Mouse (Mus musculus) mouse embryonic stem cell (cell line): ENCODE measurements around the gene A930004D18Rik.

Experiments
- in situ Hi-C, 2 experiments: fragments of 300-500 bp; cut with MboI; formaldehyde crosslinking; loops; 1 replicate in 1 of 2; 3 replicates in 1 of 2; pipeline ENCODE4 v1.14.3; 2019 to 2020; ENCODE audit warnings: low sequenced_read_pairs in 2 of 2, low pct_unique_long_range_greater_than_20kb in 1 of 2, mixed read lengths in 1 of 2; ENCODE audit not compliant: unreplicated experiment in 1 of 2

The A930004D18Rik gene

GRCm38 (mm10) chr2:18027448-18028139, 9.9 kb downstream of the A930004D18Rik start:
- in situ Hi-C loops = loop anchor here in 1 of 2 experiments (5.0 kb wide), 1 partner anchor 55 kb away; no protein-coding TSS in a partner anchor

- in situ Hi-C loops = loop anchor here in 1 of 2 experiments (5.0 kb wide), 1 partner anchor 54 kb away; no protein-coding TSS in a partner anchor
Measured at GRCm38 (mm10) chr2:18026116-18026947, 11.2 kb downstream of the A930004D18Rik start.

GRCm38 (mm10) chr2:18025781-18026115, 11.8 kb downstream of the A930004D18Rik start:
- in situ Hi-C loops = loop anchor here in 1 of 2 experiments (5.0 kb wide), 1 partner anchor 53 kb away; no protein-coding TSS in a partner anchor

DNA sequence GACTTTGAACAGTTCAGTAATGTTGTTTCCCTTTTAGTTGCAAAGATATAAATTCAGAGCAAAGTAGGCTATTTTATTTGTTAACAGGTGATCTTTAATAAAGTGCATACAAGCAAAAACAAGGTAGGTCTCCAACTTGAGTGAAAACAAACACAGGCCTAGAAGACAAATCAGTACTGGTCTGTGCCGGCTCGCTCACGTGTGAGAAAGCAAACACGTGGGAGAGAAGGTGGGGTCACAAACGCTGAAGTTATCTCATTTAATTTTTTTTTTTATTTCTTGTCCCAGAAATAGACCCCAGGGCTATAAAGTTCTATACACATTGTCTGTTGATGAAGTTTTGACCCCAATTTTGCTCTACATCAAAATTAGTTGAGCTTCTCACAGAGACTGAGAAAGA, 12.4 kb downstream of the A930004D18Rik start:
- in situ Hi-C loops = loop anchor here in 1 of 2 experiments (5.0 kb wide), 1 partner anchor 53 kb away; no protein-coding TSS in a partner anchor

DNA sequence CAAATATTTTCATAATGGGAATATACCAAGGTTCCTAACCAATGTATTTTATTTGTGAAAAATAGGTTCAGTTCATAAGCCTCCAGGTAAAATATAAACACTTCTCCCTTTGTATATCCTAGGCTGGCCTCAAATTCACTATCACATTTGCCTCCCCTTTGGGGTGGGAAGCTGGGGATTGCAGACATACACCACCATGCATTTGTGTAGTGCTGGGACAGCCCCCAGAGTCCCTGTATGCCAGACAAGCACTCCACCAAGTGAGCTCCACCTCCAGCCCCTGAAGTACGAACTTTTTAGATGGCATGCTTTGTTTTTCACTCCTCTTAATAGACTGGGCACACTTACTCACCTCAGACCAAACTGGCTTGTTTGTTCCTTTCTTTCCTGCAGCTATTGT, 14.7 kb downstream of the A930004D18Rik start:
- in situ Hi-C loops = no loop called here

DNA sequence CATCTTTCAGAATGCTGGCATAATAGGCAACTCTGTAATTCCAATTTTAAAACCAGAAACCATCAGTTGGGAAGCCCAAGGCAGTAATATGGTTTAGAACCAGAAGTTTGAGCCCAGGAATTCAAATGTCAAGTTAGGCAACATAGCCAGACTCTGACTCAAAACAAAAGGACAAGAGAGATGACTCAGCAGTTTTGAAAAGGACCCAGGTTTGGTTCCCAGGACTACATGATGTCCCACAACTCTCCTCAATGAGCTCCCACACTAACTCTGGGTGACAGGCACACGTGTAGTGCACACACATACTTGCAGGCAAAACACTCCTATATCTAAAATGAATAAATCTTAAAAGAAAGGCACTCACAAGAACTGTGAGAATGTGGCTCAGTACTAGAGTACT, 18.4 kb downstream of the A930004D18Rik start:
- in situ Hi-C loops = no loop called here

- in situ Hi-C loops = no loop called here
Measured at GRCm38 (mm10) chr2:18017321-18017720, 20.2 kb downstream of the A930004D18Rik start.

DNA sequence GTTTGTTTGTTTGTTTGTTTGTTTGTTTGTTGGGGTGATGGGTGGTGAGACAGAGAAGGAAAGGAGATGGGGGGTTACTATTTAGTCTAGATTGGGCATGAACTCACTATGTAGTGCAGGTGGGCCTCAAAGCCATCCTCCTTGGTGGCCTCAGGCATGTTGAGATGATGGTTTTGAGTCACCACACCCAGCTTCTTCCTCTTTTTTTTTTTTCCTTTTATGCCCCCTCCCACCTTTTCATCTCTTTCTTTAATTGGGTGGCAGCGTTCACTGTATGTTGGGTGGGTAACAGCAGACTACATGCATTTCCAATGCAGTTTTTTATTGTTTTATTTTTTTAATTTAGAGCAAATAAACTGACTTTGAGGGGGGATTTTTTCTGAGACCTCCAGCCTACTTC, 20.9 kb downstream of the A930004D18Rik start:
- in situ Hi-C loops = no loop called here

DNA sequence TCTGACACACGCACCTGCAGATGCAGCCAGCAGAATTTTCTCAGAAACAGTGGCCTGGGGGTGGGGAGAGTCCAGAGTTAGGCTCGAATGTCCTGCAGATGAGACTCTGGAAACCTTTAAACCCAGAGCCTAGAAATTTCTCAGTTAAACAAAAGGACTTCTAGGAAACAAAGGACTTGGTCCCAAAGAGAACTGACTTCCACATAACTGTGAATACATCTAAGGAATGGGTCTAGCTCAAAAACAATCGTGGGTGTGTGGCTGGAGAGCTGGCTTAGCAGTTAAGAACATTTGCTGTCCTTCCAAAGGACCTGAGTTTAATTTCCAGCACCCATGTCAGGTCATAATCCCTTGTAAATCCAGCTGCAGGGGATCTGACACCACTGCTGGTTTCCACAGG, 22.0 kb downstream of the A930004D18Rik start:
- in situ Hi-C loops = no loop called here

DNA sequence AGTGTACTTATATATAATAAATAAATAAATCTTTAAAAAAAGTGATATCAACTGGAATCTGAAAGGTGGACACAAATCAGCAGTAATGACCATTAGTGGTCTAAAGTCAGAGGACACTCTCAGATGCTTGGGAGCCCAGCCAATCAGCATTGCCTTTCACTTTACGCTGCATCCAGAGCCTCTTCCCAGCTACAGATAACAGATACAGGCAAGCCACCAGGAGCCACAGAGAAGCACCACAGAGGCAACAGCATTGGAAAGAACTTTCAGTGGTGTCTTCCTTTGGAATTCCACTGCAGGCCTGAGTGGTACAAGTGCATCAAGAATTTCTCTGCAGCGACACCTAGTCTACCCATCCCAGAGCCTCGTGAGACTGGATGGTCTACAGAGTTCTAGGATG, 24.7 kb downstream of the A930004D18Rik start:
- in situ Hi-C loops = no loop called here

DNA sequence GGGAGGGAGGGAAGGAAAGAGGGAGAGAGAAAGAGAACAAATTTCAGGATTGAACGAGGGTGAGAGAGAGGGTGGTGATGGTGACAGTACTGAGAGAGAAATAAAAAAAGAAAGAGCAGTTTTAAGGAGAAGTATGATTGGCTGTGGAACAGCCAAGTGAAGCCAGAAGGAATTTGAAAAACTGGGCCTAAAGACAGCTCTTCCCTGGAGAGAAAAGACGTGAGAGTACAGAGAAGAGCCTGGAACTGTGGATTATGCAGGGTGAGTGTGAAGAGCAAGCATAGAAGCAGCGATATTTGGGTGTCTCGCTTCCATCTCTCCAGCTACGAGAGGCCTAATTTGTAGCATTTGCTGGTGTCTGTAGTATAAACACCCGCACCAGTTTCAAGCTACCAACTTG, 26.3 kb downstream of the A930004D18Rik start:
- in situ Hi-C loops = no loop called here

GRCm38 (mm10) chr2:18005137-18005536, 32.4 kb downstream of the A930004D18Rik start:
- in situ Hi-C loops = no loop called here

DNA sequence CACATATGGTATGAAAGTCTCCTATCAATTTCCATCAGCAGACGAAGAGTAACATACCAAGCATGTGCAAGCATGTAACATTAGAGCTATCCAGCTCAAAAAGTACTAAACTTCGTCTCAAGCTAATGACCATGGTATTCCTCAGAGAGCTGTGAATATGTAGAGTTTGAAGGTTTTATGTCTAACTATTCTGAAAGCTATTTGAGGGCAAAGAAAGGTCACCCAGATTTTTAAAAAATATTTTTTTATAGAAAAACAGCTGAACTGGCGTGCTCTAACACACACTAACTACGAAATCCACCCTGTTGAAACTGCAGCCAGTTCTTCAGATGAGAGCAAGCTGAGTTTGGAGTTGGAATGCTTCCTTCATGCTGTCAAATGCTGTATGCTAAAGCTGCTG, 33.3 kb downstream of the A930004D18Rik start:
- in situ Hi-C loops = no loop called here

DNA sequence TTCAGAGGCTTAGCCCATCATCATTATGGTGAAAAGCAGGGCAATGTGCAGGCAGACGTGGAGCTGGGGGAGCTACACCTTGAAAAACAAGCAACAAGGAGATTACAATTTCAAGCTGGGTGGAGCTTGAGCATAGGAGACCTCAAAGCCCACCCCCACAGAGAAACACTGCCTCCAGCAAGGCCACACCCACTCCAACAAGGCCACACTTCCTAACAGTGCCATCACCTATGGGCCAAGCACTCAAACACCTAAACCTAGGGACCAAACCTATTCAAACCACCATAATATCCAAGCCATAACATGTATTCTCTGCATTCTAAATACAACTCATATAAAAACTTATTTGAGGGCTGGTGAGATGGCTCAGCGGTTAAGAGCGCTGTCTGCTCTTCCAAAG, 35.2 kb downstream of the A930004D18Rik start:
- in situ Hi-C loops = no loop called here

GRCm38 (mm10) chr2:17996858-17997257, 40.7 kb downstream of the A930004D18Rik start, which contains the start of gene H2al2a:
H2al2a (minus strand) TSS chr2:17996958.
- in situ Hi-C loops = no loop called here

GRCm38 (mm10) chr2:17989562-17989961, 48.0 kb downstream of the A930004D18Rik start:
- in situ Hi-C loops = no loop called here

GRCm38 (mm10) chr2:17989115-17989514, 48.4 kb downstream of the A930004D18Rik start:
- in situ Hi-C loops = no loop called here

DNA sequence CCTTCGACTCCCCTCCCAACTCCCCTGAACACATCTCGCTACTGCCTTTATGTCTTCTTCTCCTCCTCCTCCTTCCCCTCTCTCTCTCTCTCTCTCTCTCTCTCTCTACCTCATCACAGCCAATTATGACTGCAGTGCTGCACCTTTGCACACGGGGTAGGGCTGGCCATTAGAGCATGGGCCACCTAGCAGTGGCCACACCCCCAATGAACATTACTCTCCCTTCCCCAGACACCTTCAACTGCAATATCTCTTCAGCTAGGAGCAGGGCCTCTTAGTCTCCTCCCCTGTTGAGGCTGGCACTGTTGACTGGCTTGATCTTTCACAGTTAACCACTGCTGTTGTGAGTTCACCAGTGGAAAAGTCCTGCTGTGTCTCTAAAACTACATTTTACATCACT, 50.8 kb downstream of the A930004D18Rik start:
- in situ Hi-C loops = no loop called here

GRCm38 (mm10) chr2:17984774-17985173, 52.8 kb downstream of the A930004D18Rik start:
- in situ Hi-C loops = no loop called here
